Mouse (Mus musculus): ENCODE results near the gene Fcrlb.

DNA sequence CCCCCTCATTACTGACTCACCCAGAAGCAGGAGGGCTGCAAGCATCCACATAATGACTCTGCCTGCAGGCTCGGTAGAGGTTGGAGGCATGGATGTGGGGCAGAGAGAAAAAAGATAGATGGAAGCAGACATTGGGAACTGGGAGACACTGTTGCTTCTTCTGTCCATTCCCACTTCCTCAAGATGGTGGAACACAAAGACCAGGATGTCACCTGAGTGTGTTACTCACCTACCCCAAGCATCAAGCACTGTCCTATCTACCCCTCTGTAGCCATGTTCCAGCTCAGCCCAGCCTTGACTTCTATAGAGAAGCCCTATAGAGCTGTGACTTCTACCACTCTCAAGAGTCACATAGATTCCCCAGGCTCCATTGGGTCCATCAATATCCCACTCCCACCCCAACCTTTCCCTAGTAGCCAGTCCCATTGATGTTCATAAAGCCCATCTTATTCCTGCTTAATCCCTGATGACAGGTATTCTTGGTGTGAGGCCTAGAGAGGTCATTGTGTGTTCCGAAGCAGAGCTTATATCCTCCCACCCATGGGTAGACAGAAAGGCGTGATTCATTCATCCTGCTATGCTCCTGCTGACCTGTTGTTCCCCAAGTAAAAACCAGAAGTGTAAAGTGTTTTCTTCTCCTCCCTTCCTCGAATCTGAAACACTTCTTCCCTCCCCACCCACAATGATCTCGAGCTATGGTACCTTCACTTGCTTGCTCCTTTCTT is at the start of gene Fcrlb:
- TF ChIP-seq CTCF (IDR thresholded peaks at IDR 0.05; ENCODE audit: low read depth), result no peak
- no peak for TF ChIP-seq EP300 (IDR thresholded peaks at IDR 0.05; ENCODE audit: low read depth)

Data from heart, postnatal 0 days (tissue).